Mouse (Mus musculus) thymus, adult 2 months (tissue): ENCODE results near the gene Chdh. TPM values are rescaled to one million over a fixed set of nuclear protein-coding genes. Genes with fewer than 3 reads are reported as not detected.
A peak's percentile ranks its signal among the peaks of the same experiment; 100 is the strongest.

Experiments used
- DNase-seq: peaks from one replicate; pipeline ENCODE4 v3.0.0; 2021
- H3K27ac ChIP-seq: fragments of 200-500 bp; 2 replicates; pipeline ENCODE4 v1.5.1; 2012; ENCODE audit warnings: low read length, control low read depth; ENCODE audit not compliant: control insufficient read depth, insufficient read depth
- H3K27me3 ChIP-seq: fragments of 200-500 bp; 2 replicates; pipeline ENCODE4 v1.6.1; 2012; ENCODE audit warnings: mild to moderate bottlenecking, low read length, moderate library complexity, mixed read lengths; ENCODE audit not compliant: control insufficient read depth, insufficient read depth
- H3K36me3 ChIP-seq: fragments of 200-500 bp; 2 replicates; pipeline ENCODE4 v1.6.1; 2012; ENCODE audit warnings: mild to moderate bottlenecking, low read length, moderate library complexity; ENCODE audit not compliant: control insufficient read depth, insufficient read depth
- H3K4me1 ChIP-seq: fragments of 200-500 bp; replicated peaks from 2 replicates; pipeline ENCODE4 v1.6.1; 2012; ENCODE audit warnings: low read length; ENCODE audit not compliant: control insufficient read depth, insufficient read depth
- H3K4me3 ChIP-seq: fragments of 200-500 bp; 2 replicates; pipeline ENCODE4 v1.5.1; 2012; ENCODE audit warnings: mild to moderate bottlenecking, low read length, control low read depth, moderate library complexity; ENCODE audit not compliant: control insufficient read depth, insufficient read depth
- CTCF ChIP-seq: fragments of 200-500 bp; IDR thresholded peaks from 2 replicates; pipeline ENCODE4 v1.5.1; 2012; ENCODE audit warnings: mild to moderate bottlenecking, control low read depth, low read length, moderate library complexity, borderline replicate concordance; ENCODE audit not compliant: control insufficient read depth, poor library complexity, insufficient read depth; ENCODE audit errors: extremely low read depth
- POLR2A ChIP-seq: fragments of 200-500 bp; IDR thresholded peaks from 2 replicates; pipeline ENCODE4 v1.6.1; 2012; ENCODE audit warnings: mild to moderate bottlenecking, low read length, control low read depth, moderate library complexity; ENCODE audit not compliant: control insufficient read depth, poor library complexity, insufficient read depth; ENCODE audit errors: extremely low read depth
- WGBS: fragments of 180-500 bp; shearing (Covaris S2); methylation state at CpG from one replicate; pipeline ENCODE4 v1.1.7; 2018; 5-methylcytosine and 5-hydroxymethylcytosine counted together
- polyA plus RNA-seq: library from polyadenylated mRNA; depleted of rRNA; stranded (reverse); fragments of >200 nt; gene quantifications from 2 replicates; pipeline ENCODE4 v1.2.3, GENCODE M21; 2012

Gene Chdh
- polyA plus RNA-seq, 1 experiment = 51.3 TPM

DNA sequence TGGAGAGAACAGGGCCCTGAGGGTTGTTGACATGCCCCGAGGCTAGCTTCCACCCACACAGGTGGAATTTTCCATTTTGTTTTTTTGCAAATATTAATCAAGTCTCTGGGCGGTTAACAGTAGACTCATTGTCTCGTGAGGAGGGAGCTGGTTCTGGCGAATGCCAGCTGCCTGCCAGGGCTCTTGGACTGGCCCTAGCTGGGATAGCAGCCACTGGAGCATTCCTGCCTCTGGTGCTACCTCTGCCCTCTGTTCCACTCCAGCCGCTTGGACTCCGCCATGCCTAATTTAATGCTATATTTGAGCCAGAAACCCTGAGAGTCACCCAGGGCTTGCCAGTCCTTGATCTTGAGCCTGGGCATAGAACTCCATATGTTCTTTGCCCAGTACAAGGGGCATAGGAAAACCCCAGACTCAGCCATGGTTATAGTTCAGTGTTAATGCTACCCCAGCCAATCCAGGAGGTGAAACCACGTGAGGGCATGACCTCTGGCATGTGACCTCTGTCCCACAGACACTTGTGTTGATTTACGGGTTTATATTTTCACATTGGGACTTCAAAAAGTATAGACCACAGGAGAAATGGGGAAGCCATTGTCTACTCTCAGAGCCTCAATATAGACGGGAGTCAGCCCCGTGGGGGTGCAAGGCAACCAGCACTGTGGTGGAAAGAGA is 3.2 kb downstream of the Chdh start:
- WGBS = 65% methylated on average over 10 of the region's 10 CpGs
- no peaks in the 10 kb centered on the region for H3K36me3 ChIP-seq
- peaks cover 79% of the 10 kb centered on the region for H3K4me1 ChIP-seq
- TF ChIP-seq POLR2A (no peak), CTCF (no peak)
- H3K27me3 ChIP-seq = no peaks in the 10 kb centered on the region
- H3K27ac ChIP-seq = no peak overlapping the region
- no peak overlapping the region for H3K4me3 ChIP-seq
- DNase-seq = no peak

DNA sequence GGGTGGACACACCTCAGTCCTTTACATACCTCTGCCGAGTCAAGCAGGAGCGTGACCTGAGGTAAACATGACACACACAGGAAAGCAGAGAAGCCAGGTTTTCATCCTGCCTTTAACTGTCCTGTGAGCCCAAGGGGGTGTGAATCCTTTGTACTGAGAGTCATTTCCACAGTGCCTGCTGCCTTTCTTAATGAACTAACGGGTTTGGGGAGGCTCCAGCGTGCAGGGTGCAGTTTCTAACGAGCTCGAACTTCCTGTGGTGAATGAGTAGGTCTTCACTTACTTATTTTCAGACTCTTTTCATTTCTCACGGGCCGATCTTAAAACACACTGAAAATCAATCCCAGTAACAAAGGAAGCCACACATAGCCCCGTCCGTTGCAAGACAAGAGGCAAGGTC is 5.7 kb downstream of the Chdh start:
- 5% methylated on average over 10 of the region's 10 CpGs for WGBS
- Histone ChIP-seq H3K27me3 (no peaks in the 10 kb centered on the region), H3K36me3 (no peaks in the 10 kb centered on the region), H3K27ac (peak overlapping the region; percentile 93), H3K4me1 (peaks cover 80% of the 10 kb centered on the region), H3K4me3 (peak overlapping the region; percentile 28)
- DNase-seq = peak; percentile 38
- TF ChIP-seq CTCF (no peak), POLR2A (no peak)

DNA sequence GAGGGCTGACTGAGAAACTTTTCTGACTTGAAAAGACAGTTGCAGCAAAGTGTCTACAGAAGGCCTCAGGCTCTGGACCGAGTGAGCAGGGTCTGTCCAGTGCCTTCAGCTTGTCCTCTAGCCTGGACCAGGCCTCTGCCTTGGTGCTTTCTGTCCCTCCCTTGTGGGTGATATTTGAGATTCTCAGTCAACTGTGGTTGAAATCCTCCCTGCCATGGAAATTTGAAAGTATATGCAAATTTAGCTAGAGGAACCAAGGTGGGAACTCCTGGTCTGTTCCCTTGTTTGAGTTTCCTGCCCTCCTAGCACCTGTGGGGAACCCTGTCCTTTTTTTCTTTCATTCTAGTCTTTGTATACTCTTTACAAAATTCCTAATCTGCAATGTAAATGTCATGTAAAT is 6.2 kb downstream of the Chdh start:
- DNase-seq = no peak
- Histone ChIP-seq H3K4me3 (peak overlapping the region; percentile 16; the same call in 1 of the 2 replicates), H3K27me3 (no peaks in the 10 kb centered on the region), H3K27ac (peak overlapping the region; percentile 93), H3K4me1 (peaks cover 80% of the 10 kb centered on the region), H3K36me3 (no peaks in the 10 kb centered on the region)
- WGBS = 3% methylated on average over 1 of the region's 1 CpGs
- no peak for TF ChIP-seq POLR2A
- no peak for TF ChIP-seq CTCF

DNA sequence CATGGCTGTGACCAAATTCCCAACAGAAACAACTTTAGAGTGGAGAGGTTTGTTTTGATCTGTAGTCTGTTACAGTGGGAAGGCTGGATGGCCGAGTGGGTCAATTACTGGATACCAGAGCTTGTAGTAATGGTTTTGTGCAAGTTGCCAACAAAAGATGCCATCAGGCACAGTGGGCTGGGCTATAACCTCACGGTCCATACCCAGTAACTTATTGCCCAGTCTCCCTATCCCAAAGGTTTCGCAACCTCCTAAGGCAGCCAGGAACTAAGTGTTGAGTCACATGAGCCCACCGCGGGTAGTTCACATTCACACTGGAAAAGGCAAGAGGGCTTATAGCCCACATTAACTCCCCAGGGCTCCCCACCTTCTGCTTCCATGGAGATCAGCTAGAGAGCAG is 7.8 kb downstream of the Chdh start:
- TF ChIP-seq POLR2A = no peak
- TF ChIP-seq CTCF = no peak
- H3K4me1 ChIP-seq = peaks cover 74% of the 10 kb centered on the region
- no peaks in the 10 kb centered on the region for H3K27me3 ChIP-seq
- no peak for DNase-seq
- H3K4me3 ChIP-seq = no peak overlapping the region
- no peak overlapping the region for H3K27ac ChIP-seq
- H3K36me3 ChIP-seq = no peaks in the 10 kb centered on the region
- WGBS = 92% methylated on average over 5 of the region's 5 CpGs

DNA sequence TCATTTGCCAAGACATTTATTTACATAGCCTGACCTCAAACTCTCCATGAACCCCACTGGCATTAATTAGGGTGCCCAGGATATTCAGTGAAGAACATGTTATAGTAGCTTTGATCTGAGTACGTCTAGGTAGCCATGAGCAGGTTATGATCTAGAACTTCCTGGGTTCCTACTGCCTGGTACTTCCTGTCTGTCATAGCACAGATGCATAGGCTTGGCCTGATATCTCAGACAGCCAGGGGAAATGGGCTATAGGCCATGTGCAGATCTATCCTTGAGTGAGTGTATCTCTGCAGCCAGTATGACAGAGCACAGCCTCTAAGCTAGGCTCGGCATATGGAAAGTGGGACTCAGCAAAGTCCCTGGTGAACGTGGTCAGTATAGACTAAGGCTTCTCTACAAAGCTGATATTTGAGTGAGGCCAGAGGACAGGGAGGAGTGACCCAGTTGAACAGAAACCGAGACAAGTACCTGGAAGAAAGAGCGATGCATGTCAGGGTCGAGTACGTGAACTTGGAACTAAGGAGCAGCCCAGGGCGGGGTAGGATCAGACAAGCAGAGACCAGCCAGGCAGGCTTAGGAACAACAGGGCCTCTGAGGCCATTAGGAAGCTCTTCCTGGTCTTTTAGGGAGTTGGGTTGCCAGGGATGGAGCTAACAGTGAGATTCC is 9.1 kb downstream of the Chdh start:
- Histone ChIP-seq H3K4me1 (peaks cover 73% of the 10 kb centered on the region), H3K36me3 (no peaks in the 10 kb centered on the region), H3K27me3 (no peaks in the 10 kb centered on the region), H3K4me3 (no peak overlapping the region), H3K27ac (0 out of 2 replicates have a peak overlapping the region, but pooled peaks have one; percentile 5)
- no peak for TF ChIP-seq CTCF
- no peak for TF ChIP-seq POLR2A
- no peak for DNase-seq
- WGBS = 84% methylated on average over 8 of the region's 8 CpGs

DNA sequence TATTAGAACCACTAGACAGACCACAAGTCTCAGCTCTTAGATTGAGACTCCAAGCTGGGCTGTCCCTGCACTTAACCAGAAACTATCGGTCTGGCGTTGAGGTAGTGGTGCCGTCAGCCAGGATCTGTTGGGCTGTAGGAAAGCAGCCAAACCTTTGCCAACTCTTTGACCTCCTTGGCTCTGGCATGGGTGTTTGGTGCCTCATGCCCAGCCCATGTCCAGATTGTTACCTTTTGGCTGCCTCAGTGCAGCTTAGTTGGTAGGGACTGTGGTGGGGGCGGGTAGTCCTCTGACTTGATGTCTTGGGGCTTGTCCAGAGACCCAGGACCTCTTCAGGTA is 9.6 kb downstream of the Chdh start:
- 91% methylated on average over 4 of the region's 4 CpGs for WGBS
- DNase-seq = no peak
- Histone ChIP-seq H3K27ac (no peak overlapping the region), H3K4me1 (peaks cover 72% of the 10 kb centered on the region), H3K27me3 (no peaks in the 10 kb centered on the region), H3K36me3 (no peaks in the 10 kb centered on the region), H3K4me3 (no peak overlapping the region)
- TF ChIP-seq POLR2A = no peak
- no peak for TF ChIP-seq CTCF

DNA sequence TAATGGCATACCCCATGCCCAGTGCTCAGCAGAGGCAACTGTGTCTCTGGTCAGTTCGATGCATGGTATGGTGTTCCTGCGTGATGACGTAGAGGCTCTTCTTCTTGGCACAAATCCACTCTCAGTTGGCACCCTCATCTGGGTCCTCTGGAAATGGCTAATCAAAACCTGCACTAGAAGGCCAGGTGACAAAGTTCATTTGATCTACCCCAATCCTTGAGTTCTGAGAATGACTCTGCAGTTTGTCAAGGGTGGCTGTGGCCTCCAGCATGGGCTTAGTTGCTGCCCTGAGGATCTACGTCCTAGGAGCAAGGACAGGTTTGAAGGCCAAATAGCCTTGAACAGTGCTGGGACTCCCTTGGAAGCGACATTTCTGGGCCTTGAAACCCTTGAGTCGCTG is 10.0 kb downstream of the Chdh start:
- peaks cover 70% of the 10 kb centered on the region for H3K4me1 ChIP-seq
- H3K4me3 ChIP-seq = no peak overlapping the region
- WGBS = 94% methylated on average over 6 of the region's 6 CpGs
- H3K27me3 ChIP-seq = no peaks in the 10 kb centered on the region
- no peak for DNase-seq
- TF ChIP-seq POLR2A (no peak), CTCF (no peak)
- H3K36me3 ChIP-seq = no peaks in the 10 kb centered on the region
- peak overlapping the region; percentile 33; the same call in 1 of the 2 replicates for H3K27ac ChIP-seq
